Mouse (Mus musculus) heart, adult 11 months (tissue): ENCODE measurements at regions not wholly inside any gene's neighbourhood (a gene's known extent, or its start where the extent isn't known, plus 50 kb on each side); places are given as distances from the start of the nearest gene placed in this dataset.

Source experiments
- DNase-seq: peaks from one replicate; pipeline ENCODE4 v3.0.0; 2022

DNA sequence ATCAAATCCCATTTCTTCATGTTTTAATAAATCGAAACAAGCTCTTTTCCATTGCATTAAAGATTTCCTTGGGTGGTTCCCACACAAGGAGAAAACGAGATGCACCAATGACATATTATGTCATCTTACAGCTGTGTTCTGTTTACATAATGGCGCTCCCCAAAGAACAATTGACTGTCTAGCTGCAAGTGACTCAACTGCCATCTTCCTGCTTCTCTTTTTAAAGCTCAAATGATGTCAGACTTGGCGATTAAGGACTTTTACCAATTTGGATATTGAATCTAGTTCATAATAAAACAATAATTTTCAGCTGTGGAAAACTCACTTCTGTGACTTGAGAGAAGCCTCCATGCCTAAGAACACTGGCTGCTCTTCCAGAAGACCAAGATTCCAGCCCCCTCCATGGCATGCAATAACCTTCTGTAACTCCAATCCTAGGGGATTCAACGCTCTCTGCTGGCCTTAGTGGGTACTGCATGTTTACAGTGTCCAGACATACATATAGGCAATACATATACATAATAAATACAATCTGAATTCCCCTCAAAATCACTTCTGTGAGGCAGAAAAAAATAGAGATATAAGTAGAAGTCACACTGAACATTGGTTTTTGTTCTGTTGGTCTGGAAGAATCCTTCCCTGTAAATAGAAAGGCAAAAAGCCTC lies 318.7 kb downstream of the Rnd3 start:
- peak; percentile 91 for DNase-seq

DNA sequence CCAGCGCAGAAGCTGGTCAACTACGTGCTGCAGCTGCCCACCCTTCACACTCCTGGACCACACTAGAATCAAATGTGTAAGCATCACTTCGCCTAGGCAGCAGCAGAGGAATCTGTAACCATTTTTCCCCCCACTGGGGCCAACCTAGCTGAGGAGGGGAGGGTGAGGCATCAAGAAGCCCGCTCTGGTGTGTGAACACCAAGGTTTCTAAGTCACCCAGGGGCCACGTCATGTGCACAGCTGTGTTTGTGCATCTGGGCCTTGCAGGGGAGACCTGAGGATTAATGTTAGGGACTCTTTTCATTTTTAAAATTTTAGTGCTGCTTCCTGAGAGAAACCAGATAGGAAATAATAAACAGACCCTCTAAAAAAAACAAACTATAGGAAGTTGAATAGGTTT lies 321.8 kb downstream of the Rnd3 start:
- no peak for DNase-seq

- no peak for DNase-seq
Observed at GRCm38 (mm10) chr2:50826537-50826936, 322.4 kb downstream of the Rnd3 start.

DNA sequence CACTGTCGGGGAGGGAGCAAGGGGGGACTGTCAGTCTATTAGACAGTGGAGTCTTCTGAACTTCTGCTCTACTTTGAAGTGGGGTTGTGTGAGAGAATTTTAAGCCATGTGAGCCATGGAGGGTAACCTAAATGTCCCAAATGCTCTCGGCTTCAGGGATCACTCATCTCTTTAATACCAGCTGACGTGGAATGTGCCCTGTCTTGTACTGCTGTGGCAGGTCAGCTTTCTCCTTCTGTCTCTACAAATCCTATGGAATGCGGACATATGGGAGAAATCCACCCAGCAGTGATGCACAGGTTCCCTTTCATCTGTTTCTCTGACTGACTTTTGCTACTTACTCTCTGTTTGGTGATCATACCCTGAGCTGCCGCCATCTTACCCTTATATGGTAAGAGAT lies 323.3 kb downstream of the Rnd3 start:
- DNase-seq = no peak

- DNase-seq = peak; percentile 80
Observed at GRCm38 (mm10) chr2:50824782-50825181, 324.1 kb downstream of the Rnd3 start.

DNA sequence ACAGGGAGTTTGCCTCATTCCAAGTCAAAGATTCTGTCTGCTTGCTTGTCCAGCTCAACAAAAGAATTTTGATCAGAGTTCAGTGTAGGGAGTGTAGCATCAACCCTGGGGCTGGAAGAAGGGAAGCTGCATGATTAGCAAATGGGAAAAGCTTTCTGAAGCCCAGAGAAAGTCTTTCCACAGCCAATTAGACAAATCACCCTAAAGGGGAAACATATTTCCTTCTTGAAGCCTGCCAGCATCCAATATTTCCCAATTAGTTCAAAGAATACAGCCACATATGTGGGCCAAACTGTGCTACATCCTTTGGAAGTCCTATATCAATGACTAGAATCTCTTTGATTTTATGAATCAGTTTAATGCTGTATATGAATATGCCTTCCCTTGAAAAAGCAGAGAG lies 326.2 kb downstream of the Rnd3 start:
- no peak for DNase-seq

DNA sequence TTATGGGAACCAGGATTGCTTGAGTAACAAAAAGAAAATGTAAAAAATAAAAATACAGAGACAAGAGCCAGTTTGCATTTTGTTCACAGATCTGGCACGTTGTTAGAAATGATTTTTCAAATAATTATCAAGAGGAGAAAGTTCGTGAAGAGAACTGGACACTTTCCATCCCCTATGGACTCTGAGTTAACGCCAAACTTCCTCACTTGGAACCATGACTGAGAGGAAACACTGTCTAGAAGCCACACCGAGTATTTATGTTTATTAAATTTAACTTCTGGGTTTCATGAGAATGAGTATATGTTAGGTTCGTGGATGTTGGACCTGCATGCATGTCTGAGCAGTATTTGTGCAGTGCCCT lies 329.6 kb downstream of the Rnd3 start:
- DNase-seq = peak; percentile 51

DNA sequence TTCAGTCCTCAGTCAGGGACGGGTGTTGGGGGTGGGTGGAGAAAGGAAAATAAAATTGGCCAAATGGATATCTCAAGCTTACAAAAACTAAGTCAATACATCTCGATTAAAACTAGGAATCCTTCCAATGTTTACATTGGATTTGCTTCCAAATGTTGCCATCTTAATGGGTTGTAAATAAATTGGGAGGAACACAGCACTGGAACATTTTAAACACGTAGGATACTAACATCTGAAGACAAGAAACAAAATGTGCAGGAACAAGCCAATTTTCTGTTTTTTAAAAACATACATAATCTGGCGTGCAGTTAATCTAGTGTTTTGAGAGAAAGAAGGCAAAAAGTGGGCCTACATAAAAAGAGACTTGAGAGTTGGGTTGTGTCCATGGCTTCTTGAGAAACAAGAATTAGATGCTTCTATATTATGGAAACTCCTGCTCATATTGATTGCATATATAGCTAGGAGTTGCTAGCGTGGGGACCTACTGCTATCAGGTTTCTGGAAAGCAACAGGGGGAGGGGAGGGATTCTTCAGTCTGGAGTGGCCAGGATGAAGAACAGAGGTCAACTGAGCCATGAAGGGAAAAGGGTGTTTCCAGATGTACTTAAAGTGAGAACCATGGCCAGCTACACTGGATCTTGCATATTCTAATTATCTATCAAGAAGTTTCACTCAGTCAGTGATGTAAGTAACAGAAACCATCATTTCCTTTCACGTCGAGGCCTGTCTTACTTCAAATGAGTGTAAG lies 330.2 kb downstream of the Rnd3 start:
- peak; percentile 82 for DNase-seq

DNA sequence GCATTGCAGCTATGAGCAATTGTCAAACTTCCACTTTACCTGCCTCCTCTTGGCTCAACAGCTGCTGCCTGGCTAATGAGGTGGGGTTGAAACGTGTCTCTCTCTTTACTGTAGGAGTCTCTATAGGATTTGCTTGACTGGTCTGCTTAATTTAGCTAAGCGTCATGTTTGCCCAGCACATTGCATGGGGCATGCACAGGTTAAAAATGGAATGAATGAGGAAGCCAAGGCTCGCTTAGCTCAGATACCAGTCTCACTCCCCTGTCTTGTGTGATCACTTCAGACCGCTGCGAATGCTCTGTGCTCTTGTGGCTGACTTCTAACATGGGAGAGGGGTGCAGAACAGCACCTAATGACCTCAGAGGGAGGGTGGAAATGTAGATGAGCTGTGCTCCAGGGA lies 332.5 kb downstream of the Rnd3 start:
- peak; percentile 83 for DNase-seq

- no peak for DNase-seq
Observed at GRCm38 (mm10) chr2:50815541-50815940, 333.4 kb downstream of the Rnd3 start.

DNA sequence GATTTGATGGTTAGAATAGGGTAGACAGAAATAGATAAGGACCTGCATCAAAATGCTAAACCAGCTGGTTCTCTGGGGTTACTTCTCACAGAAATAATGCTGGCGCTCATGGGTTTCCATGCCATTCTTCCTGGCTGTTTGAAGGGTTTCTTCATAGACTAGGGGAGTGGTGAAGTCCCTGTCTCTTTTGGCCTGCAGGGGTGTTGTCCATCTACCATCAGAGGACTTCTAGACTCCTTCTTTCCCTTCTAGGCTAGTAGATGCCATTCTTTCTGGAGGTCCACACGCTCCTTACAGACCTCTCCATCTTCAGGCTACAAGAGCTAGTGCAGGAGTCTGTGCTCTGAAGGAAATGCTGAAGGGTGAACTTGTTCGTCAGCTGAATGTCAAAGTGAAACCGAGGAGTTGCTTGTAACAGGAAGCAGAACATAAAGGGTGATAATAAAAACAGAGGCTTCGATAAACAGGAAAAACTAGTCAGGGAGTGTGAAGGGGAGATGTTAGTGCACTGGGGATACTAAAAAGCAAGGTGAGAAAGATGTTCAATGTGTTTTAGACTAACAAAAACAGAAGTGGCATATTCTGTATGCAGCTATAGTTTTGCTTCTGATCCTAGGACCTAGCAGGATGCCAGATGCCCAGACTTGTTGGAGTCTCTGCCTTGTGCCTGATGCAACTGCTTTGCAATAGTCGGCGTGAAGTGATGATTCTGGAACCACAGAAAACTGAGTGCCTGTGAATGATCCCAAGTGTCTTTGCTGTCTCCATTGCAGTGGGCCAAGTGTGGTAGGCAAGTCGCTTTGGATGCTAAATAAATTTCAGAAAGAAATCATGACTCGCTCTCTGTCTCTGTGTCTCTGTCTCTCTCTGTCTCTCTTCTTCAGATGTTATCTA lies 335.1 kb downstream of the Rnd3 start:
- peak; percentile 83 for DNase-seq

DNA sequence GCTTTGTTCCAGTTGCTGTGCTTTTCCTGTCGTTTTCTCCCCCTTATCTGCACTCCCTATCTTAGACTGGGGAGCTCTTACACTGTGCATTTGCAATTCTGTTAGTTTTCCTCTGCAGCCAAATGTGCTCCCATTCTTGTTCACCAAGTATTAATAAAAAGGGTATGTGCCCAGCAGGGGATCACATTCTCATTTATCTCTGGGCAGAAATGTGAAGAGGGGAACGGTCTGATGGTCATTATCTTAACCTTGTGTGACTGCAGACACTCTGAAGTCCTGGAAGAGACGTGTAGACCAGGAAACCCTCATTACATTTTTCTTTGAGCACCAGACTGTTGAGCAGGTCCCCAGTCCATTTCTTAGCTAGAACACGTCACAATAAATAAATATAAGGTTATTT lies 336.6 kb downstream of the Rnd3 start:
- DNase-seq = peak; percentile 58

DNA sequence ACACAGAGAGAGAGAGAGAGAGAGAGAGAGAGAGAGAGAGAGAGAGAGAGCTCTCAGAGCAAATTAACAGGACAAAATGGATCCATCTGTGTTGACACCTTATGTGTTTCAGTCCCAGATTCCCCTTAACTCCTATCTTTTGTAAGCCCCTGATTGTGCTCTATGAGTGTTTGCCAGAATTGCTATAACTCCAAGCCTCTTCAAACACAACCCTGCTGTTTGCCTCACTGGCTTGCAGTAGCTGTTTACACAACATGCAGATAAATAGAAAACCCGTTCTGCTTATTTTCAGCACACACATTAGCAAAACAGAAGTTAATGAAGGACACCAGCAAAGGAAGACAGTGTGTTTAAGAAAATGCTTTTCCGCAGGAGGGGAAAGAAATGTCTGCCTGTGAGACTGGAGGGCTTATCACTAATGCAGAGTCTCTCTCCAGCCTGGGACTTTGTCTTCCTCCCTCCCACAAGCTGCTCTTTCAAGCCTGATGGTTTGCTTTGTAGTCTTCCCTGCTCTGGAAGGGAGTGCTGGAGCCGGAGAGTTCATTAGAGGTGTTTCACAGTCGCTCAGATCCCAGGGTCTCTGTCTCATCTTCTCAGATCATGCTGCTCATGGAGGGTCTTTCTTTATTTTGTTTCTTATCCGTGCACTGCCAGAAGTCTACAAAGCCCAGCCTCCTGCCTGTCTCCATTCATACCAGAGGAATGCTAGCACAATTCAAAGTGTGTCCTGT lies 338.4 kb downstream of the Rnd3 start:
- DNase-seq = peak; percentile 44

DNA sequence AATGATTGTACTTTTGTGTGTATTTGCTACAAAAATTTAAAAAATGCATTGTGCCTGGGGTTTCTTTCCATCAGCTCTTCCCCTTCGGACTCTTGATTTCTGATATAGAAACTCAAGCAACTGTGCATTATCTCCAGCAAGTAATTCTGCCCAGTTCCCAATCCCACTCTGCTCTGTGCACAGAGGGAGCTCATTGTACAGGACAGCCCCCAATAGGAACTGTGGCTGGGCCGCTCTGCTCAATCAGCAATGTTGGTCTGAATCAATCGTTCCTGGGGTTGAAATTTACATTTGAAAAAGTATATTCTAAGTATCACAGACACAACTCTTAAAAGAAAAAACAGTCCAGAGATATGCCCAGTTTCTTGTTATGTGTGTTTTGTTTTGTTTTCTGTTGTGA lies 339.1 kb downstream of the Rnd3 start:
- DNase-seq = peak; percentile 22

DNA sequence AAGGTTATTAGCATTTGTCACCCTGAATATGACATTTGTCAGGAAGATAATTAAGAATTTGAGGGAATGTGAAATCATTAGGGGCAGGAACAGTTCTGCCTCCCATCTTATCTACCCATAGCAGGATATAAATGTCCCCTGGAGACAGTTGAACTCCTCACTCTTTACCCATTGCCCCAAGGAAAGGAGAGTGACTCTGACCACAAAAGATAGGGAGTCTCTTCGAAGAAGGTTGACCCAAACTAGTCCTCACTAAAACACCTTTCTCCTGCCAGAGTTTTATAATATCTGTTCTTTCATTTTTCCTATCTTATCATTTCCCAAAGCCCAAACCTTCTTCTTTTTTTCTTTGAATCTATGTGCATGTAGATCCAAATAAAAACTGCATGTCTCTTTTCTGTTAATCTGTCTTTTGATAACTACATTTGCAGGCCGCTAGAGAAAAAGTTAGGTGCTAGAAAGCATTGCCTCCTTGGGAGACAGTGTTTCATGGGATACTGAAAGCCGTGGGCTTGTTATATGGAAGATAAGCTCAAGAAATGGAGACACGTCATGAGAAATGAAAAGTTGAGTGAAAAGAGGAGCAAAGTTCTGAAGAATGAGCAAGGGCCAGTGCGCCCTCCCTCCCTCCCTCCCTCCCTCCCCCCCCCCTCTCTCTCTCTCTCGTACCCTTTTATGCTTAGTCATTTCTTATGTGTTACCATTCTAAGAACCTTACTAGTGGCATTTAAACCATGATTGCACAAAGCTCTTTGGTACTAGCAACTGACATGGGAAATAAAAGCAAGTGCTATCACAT lies 341.6 kb downstream of the Rnd3 start:
- no peak for DNase-seq

DNA sequence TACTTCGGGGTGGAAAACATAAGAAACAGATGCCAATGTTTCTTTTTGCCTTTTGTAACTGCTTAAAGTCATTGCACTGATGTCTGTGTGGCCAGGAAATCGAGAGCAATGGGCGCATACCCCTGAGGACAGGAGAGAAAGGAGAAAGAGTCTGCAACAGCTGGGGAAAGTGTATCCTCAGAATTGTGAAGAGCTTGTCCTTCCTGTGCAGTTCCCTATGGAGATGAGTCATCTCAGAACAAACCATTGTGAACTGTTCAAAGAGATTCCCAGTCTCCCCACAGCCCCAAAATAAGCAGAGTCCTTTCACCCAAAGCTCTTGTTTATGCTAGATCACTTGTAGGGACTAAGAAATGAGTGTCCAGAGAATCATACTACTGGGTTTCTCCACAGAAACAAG lies 343.3 kb downstream of the Rnd3 start:
- peak; percentile 94 for DNase-seq

GRCm38 (mm10) chr2:50796087-50796486 lies 352.8 kb downstream of the Rnd3 start:
- DNase-seq = peak; percentile 67

GRCm38 (mm10) chr2:50793616-50794015 lies 355.3 kb downstream of the Rnd3 start:
- peak; percentile 97 for DNase-seq

DNA sequence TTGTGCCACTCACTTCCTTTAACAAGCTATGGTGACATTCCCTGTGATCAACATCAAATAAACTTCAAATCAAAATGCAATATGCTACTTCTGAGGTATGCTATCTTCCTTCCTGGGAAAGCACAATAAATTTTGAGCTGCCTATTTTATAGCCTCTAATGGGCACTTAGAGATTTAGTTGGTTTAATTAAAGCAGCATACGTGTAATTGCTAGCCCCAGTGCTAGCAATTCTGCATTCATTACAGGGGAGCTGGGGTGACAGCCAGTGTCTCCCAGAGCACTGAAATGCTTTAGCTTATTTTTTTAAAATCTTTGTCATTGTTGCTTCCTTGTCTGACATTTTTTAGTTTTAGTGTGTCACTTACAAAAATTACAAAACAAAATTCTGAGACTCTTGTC lies 355.8 kb downstream of the Rnd3 start:
- no peak for DNase-seq

DNA sequence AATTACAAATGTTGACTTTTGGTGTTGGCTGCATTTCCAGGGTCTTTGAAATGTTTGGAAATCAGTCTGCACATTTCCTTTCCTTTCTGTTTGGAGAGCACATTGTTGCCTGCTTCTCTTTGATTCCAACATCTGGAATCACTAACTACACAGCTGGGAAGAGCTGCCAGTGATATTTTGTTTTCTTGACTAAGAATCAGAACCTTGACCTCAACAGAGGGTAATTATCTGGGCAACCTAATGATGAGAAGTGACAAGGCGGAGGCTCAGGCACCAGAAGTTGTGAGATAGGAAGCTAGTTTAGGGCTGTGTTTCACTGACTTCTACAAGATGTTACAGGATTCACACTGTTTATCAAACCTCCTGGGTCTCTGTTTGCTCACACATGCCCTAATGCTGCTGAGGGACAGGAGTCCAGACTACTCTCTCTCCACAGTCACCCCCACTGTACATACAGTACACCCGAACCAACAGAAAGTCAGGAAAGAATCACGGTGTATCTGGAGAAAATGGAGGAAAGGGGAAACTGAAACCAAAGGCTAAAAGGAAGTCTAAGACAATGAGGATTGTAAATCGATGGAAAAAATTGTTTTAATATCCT lies 359.8 kb downstream of the Rnd3 start:
- peak; percentile 93 for DNase-seq

DNA sequence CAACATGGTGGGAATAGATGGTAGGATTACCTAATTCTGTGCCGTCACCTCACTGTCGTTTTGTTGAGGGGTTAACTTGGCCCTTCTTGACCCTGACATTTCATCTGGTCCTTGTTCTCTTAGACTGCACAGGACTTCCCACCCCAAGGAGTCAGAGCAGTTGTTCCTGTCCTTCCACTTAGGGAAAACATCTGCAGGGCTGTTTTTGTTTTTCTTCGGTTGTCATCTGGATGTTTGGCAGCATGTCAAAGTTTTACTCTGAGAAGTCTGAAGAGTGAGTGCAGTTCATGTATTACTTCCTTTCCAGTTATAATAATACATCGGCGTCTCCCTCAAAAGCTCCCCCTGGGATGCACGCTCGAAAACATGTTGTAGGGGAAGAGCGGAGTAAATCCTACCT lies 376.8 kb downstream of the Rnd3 start:
- DNase-seq = peak; percentile 94

- DNase-seq = peak; percentile 76
Observed at GRCm38 (mm10) chr2:50759016-50759415, 389.9 kb downstream of the Rnd3 start.
